Mouse (Mus musculus) frontal cortex, adult (tissue): Measurements from ENCODE around the gene Rtn4rl1.
"Not testable (repeated sequence)": the region's sequence is repeated elsewhere in the genome, so short reads cannot be mapped to it uniquely, and the experiment has no call there.

ENCODE experiments used
- ATAC-seq: cut with Nextera tagmentation; 2 replicates; pipeline ENCODE4 v1.9.2; 2017; ENCODE audit warnings: mild to moderate bottlenecking, moderate library complexity, mixed read lengths; ENCODE audit not compliant: low TSS enrichment

The Rtn4rl1 gene

DNA sequence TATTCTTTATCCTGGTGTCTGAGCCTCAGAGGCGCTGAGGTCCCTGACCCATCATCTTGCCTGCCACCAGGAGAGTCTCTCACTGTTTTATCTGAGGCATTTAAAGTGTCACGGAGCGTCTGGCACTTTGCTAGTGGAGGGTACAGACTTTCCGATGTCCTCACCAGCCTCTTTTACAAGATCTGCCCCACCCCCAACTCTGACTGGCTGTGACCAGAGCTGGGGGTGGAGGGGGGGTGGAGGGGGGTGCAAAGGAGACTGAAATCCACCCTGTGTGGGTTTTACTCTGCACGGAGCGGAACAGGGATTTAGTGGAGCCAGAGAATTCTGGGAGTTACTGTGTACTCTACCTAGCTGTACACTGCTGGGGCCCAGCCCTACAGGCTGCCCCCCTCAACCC is 81.5 kb downstream of the Rtn4rl1 start:
- ATAC-seq = no peak

DNA sequence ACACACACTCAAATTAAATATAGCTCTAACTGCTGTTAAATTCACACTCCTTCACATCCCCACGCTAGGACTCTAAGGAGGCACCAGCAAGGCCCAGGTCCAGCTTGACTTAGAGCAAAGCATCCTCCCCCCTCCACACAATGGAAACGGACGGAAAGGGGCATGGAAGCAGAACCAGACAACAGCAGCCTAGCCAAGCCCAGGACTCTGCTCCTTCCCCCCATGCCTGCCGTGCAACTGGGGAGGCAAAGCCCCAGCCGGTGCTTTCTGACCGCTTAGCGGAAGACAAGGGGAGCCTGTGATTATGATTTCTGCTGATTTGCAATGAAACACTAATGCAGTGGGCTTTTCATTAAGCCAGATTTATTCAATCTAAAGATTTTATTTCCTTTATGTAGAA is 84.5 kb downstream of the Rtn4rl1 start:
- ATAC-seq = no peak

DNA sequence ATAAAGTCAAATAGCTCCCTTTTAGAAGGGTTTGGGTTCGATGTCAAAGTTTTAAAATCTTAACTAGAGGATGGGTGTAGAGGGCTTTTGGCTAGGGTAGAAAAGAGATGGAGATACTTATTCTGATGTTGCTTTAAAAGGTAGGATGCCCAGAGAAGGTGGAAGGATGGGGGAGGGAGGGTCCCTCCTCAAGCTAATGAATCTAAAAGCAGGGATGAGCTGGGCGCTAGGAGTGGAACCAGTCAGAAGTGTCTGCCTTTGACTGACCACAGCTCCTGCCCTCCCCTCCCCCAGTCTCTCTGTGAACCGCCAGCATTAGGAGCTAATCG is 85.4 kb downstream of the Rtn4rl1 start:
- no peak for ATAC-seq

DNA sequence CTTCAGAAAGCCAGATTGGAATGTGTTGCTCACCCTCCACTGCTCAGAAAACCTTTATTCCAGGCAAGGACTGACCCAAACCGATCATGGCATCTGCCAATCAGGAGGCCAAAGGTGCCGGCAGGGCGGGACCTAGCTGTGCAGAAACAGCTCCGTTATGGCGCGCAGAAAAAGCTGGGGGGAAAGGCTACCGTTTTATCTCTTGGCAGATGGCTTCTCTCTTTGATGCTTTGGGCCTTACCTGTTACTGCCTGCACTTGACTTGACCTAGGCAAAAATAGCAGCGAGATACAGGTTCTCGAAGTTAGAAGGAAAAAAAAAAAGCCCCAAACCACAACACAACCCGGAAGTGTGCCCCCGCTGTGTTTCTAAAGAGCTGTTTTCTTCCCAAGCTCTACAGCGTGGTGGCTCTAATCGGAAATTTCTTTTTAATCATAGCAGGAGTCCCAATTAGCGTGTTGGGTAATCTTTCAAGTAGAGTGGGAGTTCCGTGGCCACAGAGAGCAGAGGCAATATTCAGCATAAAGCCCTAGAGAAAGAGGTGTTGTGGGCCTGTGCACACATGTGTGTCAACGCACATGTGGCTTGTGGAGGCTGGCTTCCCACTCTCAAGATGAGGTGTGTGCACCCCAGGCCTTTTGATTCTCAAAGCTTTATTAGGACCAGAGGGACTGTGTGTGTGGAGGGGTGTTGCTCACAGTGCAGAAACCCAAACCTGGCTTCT is 85.9 kb downstream of the Rtn4rl1 start:
- no peak for ATAC-seq

DNA sequence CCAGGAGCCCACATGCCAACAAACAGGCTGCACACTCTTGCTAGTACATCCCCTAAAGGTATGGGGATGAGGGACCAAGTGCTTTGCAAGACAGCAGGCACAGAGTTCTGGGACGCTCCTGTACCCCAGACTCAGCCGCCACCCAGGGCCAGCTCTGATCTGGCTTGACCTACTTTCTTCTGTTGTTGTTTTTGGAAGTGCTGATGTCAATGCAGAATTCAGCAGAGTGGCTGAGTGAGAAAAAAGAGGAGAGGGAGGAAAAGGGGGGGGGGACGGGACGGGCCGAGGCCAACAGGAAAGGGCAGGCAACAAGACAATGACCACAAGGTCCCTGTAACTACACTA is 86.5 kb downstream of the Rtn4rl1 start:
- peak; percentile 18; the same call in 1 of the 2 replicates for ATAC-seq

- peak; percentile 17; the same call in 1 of the 2 replicates for ATAC-seq
Observed at GRCm38 (mm10) chr11:75280435-75281001, 86.9 kb downstream of the Rtn4rl1 start.

GRCm38 (mm10) chr11:75281380-75282256 is 88.0 kb downstream of the Rtn4rl1 start:
- no peak for ATAC-seq

GRCm38 (mm10) chr11:75282496-75283120 is 89.0 kb downstream of the Rtn4rl1 start:
- no peak for ATAC-seq

- not testable (repeated sequence) for ATAC-seq
Observed at GRCm38 (mm10) chr11:75283784-75284183, 90.2 kb downstream of the Rtn4rl1 start.

GRCm38 (mm10) chr11:75285893-75286467 is 92.4 kb downstream of the Rtn4rl1 start:
- ATAC-seq = no peak

DNA sequence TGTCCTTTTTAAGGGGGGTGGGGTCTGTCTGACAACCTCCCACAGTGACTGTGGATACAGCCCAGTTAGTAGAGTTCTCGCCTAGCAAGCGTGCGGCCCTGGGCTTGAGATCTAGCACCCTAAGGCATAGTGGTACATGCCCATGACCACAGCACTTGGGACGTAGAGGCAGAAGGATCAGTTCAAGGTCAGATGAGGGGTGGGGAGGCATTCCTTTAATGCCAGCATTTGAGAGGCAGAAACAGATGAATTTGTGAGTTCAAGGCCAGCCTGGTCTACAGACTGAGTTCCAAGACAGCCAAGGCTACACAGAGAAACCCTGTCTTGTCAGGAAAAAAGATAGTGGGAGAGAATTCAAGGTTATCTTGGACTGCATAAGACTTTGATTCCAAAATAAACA is 93.3 kb downstream of the Rtn4rl1 start:
- no peak for ATAC-seq

DNA sequence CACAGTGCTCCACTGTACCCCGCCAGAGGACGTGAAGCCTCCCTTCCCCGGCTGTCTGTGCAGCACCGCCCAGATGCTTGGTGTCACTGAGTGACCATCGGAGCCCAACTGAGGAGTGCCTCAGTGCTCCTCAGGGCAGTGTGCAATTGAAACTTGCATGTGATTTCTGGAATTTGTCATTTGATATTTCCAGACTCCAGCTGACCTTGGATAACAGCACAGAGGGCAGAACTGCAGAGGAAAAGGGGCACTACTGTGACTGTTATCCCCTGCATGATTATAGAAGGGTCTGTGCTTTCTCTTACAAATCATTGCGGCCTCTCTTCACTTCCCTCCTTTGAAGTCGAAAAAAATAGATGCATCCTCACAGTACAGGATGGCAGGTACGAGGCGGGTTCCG is 94.4 kb downstream of the Rtn4rl1 start:
- ATAC-seq = no peak

GRCm38 (mm10) chr11:75288517-75288916 is 94.9 kb downstream of the Rtn4rl1 start:
- ATAC-seq = no peak

- ATAC-seq = no peak
Observed at GRCm38 (mm10) chr11:75289120-75289519, 95.5 kb downstream of the Rtn4rl1 start.

DNA sequence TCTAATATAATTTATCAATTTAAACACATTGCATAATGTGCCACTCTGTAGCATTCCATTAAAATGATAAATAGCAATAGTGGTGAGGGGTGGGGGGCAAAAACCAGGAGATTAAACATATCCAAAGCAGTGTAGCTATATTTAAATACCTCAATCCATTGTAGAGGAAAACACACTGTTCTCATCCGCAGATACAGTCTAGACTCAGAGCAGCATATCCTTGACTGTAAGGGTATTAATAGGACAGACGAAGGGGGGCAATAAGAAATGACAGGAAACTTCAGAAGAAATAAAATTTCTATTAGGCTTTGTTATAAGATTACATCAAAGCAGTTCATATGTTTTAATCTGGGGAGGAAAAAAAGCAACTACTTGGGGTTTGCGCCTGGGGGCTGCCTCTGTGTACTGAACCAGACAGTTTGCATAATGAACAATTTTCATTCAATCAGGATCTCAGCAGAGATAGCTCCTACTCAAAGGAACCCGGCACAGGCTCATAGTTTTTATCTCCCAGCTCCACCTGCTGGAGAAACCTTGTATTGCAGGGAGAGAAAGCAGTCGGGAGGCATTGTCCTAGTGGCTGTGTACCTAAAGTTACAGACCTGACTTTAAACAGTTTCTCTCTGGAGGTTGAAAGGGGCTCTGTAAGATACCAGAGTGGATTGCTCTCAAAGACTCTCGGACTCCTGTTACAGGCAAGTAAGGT is 97.1 kb downstream of the Rtn4rl1 start:
- ATAC-seq = peak; percentile 32

- ATAC-seq = peak; percentile 45
Observed at GRCm38 (mm10) chr11:75291389-75292215, 98.0 kb downstream of the Rtn4rl1 start.

- no peak for ATAC-seq
Observed at GRCm38 (mm10) chr11:75292281-75292680, 98.7 kb downstream of the Rtn4rl1 start.

DNA sequence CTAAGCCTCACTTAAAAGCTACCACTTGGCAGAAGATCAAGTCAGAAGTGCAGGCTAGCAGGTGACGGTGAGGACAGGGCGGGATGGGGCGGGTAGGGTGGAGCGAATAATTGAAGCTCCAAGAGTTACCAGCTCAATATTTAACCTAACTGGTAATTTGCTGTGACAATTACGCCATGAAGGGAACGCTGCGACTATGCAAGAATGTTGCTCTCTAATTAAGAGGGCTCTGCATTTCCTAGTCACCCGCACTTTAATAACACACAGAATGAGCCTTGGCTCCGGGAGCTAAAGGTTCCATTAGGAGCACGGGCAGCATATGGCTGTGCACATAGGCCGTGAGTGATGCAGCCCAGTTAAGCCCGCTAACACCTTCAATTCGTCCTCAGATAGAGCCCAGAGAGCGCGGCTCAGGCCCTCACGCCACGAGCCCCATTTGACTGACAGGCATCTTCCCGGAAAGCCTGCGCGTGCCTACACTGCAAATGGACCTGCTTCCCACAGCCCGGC is 100.3 kb downstream of the Rtn4rl1 start:
- ATAC-seq = no peak

GRCm38 (mm10) chr11:75294862-75295261 is 101.3 kb downstream of the Rtn4rl1 start:
- peak; percentile 29; the same call in 1 of the 2 replicates for ATAC-seq

GRCm38 (mm10) chr11:75295534-75295933 is 102.0 kb downstream of the Rtn4rl1 start:
- ATAC-seq = not testable (repeated sequence)
